Mouse (Mus musculus) forebrain, embryonic 10.5 days (tissue): ENCODE data around the gene Gfod1. TPM values are rescaled to one million over a fixed set of nuclear protein-coding genes. Genes with fewer than 3 reads are reported as not detected.

Source experiments
- DNase-seq: peaks from one replicate; pipeline ENCODE4 v3.0.0-alpha.2; 2017; ENCODE audit warnings: low spot score; ENCODE audit errors: extremely low spot score
- H3K27ac ChIP-seq: fragments of 300-500 bp; sonication (generic); 2 replicates; pipeline ENCODE4 v1.5.1; 2016; ENCODE audit warnings: mild to moderate bottlenecking
- H3K27me3 ChIP-seq: fragments of 300-500 bp; sonication (generic); 2 replicates; pipeline ENCODE4 v1.6.1; 2016; ENCODE audit warnings: mild to moderate bottlenecking; ENCODE audit not compliant: poor library complexity, severe bottlenecking
- H3K36me3 ChIP-seq: fragments of 300-500 bp; sonication (generic); replicated peaks from 2 replicates; pipeline ENCODE4 v1.6.1; 2016; ENCODE audit warnings: mild to moderate bottlenecking, moderate library complexity
- H3K4me1 ChIP-seq: fragments of 300-500 bp; sonication (generic); 2 replicates; pipeline ENCODE4 v1.6.1; 2016
- H3K4me3 ChIP-seq: fragments of 300-500 bp; sonication (generic); 2 replicates; pipeline ENCODE4 v1.5.1; 2016; ENCODE audit warnings: mild to moderate bottlenecking, moderate library complexity
- H3K9me3 ChIP-seq: fragments of 300-500 bp; sonication (generic); 2 replicates; pipeline ENCODE4 v1.6.1; 2016; ENCODE audit warnings: mild to moderate bottlenecking, moderate library complexity
- WGBS: fragments of 180-500 bp; shearing (Covaris S2); methylation state at CpG from one replicate; pipeline ENCODE4 v1.1.7; 2016; 5-methylcytosine and 5-hydroxymethylcytosine counted together
- polyA plus RNA-seq: library from polyadenylated mRNA; unstranded; fragments of >200 nt; fragmentation: Nextera tagmentation; extraction: Ambion mirVana; gene quantifications from 2 replicates; pipeline ENCODE4 v1.2.1, GENCODE M21; 2016

The Gfod1 gene
- polyA plus RNA-seq = 0.18 and 0.22 TPM in 2 replicates

GRCm38 (mm10) chr13:43304018-43304431 lies at the start of gene Gfod1:
Gfod1 (minus strand) TSS chr13:43304172.
- peak within 1 kb of the TSS; percentile 81 for H3K4me3 ChIP-seq
- H3K27me3 ChIP-seq = peaks cover 81% of the 10 kb centered on the region
- peak; percentile 94 for DNase-seq
- H3K36me3 ChIP-seq = no peaks in the 10 kb centered on the region
- whole genome bisulfite sequencing = under 1% methylated on average over 52 of the region's 53 CpGs
- H3K9me3 ChIP-seq = peaks cover under 1% of the 10 kb centered on the region
- peaks cover 62% of the 10 kb centered on the region for H3K4me1 ChIP-seq
- peak within 1 kb of the TSS; percentile 82 for H3K27ac ChIP-seq

DNA sequence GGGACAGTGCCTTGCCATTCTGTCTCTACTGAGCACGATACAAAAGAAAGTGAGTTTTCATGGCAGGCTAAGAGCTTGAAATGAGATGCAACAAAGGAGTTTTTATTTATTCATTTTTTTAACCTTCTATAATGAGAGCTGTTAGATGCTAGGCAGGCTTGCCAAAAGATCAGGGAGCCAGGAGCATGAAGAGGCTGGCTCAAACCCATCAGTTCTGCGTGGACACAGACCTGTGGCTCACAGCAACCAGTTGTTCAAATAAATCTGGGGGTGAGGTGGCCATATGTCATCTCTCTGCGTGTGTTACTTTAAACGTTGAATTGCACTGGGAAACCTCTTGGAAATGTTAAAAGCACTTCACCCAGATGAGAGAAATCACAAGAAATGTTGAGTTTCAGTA lies 49.4 kb upstream of the Gfod1 start:
- H3K4me1 ChIP-seq = peaks cover 4% of the 10 kb centered on the region; the same call in 1 of the 2 replicates
- WGBS = 87% methylated on average over 4 of the region's 4 CpGs
- no peaks in the 10 kb centered on the region for H3K27me3 ChIP-seq
- H3K27ac ChIP-seq = no peak overlapping the region
- no peaks in the 10 kb centered on the region for H3K9me3 ChIP-seq
- no peak overlapping the region for H3K4me3 ChIP-seq
- H3K36me3 ChIP-seq = no peaks in the 10 kb centered on the region
- no peak for DNase-seq

GRCm38 (mm10) chr13:43350489-43351169 lies 46.7 kb upstream of the Gfod1 start:
- Histone ChIP-seq H3K27ac (no peak overlapping the region), H3K9me3 (no peaks in the 10 kb centered on the region), H3K4me3 (no peak overlapping the region), H3K27me3 (no peaks in the 10 kb centered on the region), H3K36me3 (no peaks in the 10 kb centered on the region), H3K4me1 (peaks cover 4% of the 10 kb centered on the region; the same call in 1 of the 2 replicates)
- no peak for DNase-seq
- WGBS = 81% methylated on average over 9 of the region's 9 CpGs

GRCm38 (mm10) chr13:43349376-43349775 lies 45.4 kb upstream of the Gfod1 start:
- WGBS = 85% methylated on average over 8 of the region's 8 CpGs

GRCm38 (mm10) chr13:43346825-43347224 lies 42.9 kb upstream of the Gfod1 start:
- H3K4me1 ChIP-seq = 0 out of 2 replicates have a peak, but pooled peaks cover 4% of the 10 kb centered on the region
- no peak overlapping the region for H3K27ac ChIP-seq
- no peaks in the 10 kb centered on the region for H3K27me3 ChIP-seq
- no peak overlapping the region for H3K4me3 ChIP-seq
- no peaks in the 10 kb centered on the region for H3K9me3 ChIP-seq
- H3K36me3 ChIP-seq = no peaks in the 10 kb centered on the region
- DNase-seq = no peak

More at GRCm38 (mm10) chr13:43349376-43349775, 45.4 kb upstream of the Gfod1 start:
- 0 out of 2 replicates have a peak, but pooled peaks cover 4% of the 10 kb centered on the region for H3K4me1 ChIP-seq
- H3K27me3 ChIP-seq = no peaks in the 10 kb centered on the region
- H3K36me3 ChIP-seq = no peaks in the 10 kb centered on the region
- H3K4me3 ChIP-seq = no peak overlapping the region
- H3K27ac ChIP-seq = no peak overlapping the region
- DNase-seq = no peak
- H3K9me3 ChIP-seq = no peaks in the 10 kb centered on the region

DNA sequence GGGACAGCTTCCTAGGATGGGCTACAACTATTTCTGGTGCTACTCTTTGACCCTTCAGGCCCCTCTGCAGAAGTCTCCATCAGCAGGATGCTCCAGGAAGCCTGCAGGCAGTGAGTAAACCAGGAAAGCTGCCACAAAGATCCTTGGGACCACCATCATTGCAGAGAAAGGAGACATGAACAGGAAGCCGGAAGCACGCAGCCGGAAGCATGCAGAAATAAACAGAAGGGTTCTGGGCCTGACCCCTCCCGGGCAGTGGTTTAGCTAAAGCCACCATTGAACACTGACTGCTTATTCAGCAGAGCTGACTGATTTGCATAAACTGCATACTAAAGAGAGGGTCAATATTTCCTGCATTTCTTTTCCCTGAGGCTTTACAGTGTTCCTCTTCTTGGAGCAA lies 34.7 kb upstream of the Gfod1 start:
- Histone ChIP-seq H3K4me1 (peaks cover 13% of the 10 kb centered on the region), H3K9me3 (no peaks in the 10 kb centered on the region), H3K27me3 (no peaks in the 10 kb centered on the region), H3K36me3 (no peaks in the 10 kb centered on the region), H3K4me3 (no peak overlapping the region), H3K27ac (peak overlapping the region; percentile 44; the same call in 1 of the 2 replicates)
- DNase-seq = no peak
- WGBS = 74% methylated on average over 4 of the region's 4 CpGs

GRCm38 (mm10) chr13:43338001-43338400 lies 34.0 kb upstream of the Gfod1 start:
- Histone ChIP-seq H3K4me3 (no peak overlapping the region), H3K27me3 (no peaks in the 10 kb centered on the region), H3K9me3 (no peaks in the 10 kb centered on the region), H3K4me1 (peaks cover 13% of the 10 kb centered on the region), H3K27ac (no peak overlapping the region), H3K36me3 (no peaks in the 10 kb centered on the region)
- DNase-seq = no peak
- WGBS = 93% methylated on average over 8 of the region's 8 CpGs

- no peak for DNase-seq
- Histone ChIP-seq H3K27ac (no peak overlapping the region), H3K4me3 (no peak overlapping the region), H3K36me3 (no peaks in the 10 kb centered on the region), H3K4me1 (peaks cover 13% of the 10 kb centered on the region), H3K9me3 (no peaks in the 10 kb centered on the region), H3K27me3 (no peaks in the 10 kb centered on the region)
- WGBS = 85% methylated on average over 12 of the region's 12 CpGs
Observed at GRCm38 (mm10) chr13:43336425-43337221, 32.7 kb upstream of the Gfod1 start.

- H3K27ac ChIP-seq = no peak overlapping the region
- no peak for DNase-seq
Observed at GRCm38 (mm10) chr13:43332591-43332990, 28.6 kb upstream of the Gfod1 start.

DNA sequence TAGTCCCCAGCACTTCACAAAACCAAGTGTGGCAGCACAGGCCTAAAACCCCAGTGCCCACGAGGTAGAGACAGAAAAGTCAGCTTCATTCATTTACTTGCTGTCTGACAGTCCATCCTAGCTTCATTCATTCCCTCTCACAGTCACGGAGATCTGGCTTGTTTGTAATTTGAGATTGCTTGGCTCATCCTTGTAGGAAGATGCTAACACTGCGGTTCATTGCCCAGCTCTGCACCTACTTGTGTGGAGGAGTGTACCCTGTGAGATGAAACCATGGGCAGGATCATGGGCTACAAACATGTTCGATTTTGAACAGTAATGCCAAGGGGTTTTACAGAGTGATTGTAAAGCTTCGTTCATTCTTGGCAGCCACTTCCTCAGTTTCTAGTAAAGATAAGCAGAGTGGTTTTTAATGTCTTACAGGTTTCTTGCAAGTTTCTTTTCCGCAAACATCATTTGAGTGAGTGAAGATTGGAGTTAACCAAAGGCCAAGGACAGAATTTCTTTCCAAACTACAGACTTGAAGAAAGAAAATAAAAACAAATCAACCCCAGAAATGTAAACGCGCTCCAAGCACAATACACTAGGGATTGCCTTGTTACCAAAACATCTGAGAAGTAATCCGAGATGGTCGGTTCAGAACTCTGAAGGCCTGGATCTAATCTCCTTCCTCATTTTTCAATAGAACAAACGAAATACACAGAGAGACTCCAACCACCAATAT lies 27.9 kb upstream of the Gfod1 start:
- no peaks in the 10 kb centered on the region for H3K36me3 ChIP-seq
- DNase-seq = no peak
- no peak overlapping the region for H3K4me3 ChIP-seq
- no peaks in the 10 kb centered on the region; the same call in 1 of the 2 replicates for H3K4me1 ChIP-seq
- H3K9me3 ChIP-seq = no peaks in the 10 kb centered on the region
- H3K27me3 ChIP-seq = no peaks in the 10 kb centered on the region
- WGBS = 64% methylated on average over 11 of the region's 11 CpGs
- no peak overlapping the region for H3K27ac ChIP-seq

More at GRCm38 (mm10) chr13:43332591-43332990, 28.6 kb upstream of the Gfod1 start:
- H3K36me3 ChIP-seq = no peaks in the 10 kb centered on the region
- WGBS = 48% methylated on average over 7 of the region's 7 CpGs
- H3K4me1 ChIP-seq = no peaks in the 10 kb centered on the region; the same call in 1 of the 2 replicates
- no peaks in the 10 kb centered on the region for H3K9me3 ChIP-seq
- no peaks in the 10 kb centered on the region for H3K27me3 ChIP-seq
- no peak overlapping the region for H3K4me3 ChIP-seq

DNA sequence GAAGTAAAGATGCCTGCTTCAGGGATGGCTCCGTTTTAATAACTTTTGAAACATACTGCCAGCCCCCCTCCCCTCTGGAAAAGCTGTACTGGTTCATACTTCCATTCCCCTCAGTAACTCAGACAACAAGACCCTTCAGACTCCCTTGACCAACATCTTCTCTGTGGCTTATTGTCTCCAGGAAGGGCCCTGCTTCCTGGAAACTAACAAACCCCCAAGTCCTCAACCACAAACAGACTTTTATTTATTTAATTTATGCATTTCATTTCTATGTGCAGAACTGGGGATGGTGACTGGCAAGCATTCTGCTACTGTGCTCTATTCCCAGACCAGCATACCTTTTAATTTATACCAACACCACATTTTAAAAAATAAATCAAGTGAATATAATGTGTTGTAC lies 21.5 kb upstream of the Gfod1 start:
- no peaks in the 10 kb centered on the region for H3K36me3 ChIP-seq
- no peak overlapping the region for H3K27ac ChIP-seq
- H3K27me3 ChIP-seq = no peaks in the 10 kb centered on the region
- DNase-seq = no peak
- H3K4me1 ChIP-seq = no peaks in the 10 kb centered on the region
- no peak overlapping the region for H3K4me3 ChIP-seq
- WGBS = 78% methylated on average over 1 of the region's 1 CpGs
- no peaks in the 10 kb centered on the region for H3K9me3 ChIP-seq

DNA sequence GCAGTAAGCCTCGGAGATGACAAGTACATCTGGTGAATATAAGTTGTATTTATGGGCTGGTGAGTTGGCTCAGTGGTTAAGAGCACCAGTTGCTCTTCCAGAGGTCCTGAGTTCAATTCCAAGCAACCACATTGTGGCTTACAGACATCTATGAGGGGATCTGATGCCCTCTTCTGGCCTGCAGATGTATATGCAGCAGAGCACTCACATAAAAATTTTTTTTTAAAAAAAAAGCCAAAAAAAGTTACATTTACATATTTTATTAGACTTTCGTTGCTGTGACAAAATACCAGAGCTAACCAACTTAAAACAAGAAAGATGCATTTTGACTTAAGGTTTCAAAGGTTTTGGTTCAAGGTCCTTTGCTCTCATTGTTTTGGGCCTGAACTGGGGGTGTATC lies 17.5 kb upstream of the Gfod1 start:
- Histone ChIP-seq H3K36me3 (no peaks in the 10 kb centered on the region), H3K9me3 (no peaks in the 10 kb centered on the region), H3K4me1 (no peaks in the 10 kb centered on the region), H3K27me3 (no peaks in the 10 kb centered on the region), H3K27ac (no peak overlapping the region), H3K4me3 (no peak overlapping the region)
- no peak for DNase-seq
- WGBS = 80% methylated on average over 2 of the region's 2 CpGs
